Mouse (Mus musculus) E14TG2a.4 (cell line): Measurements from ENCODE around the gene Ptpa.

Source experiments
- CTCF ChIP-seq: conservative IDR thresholded peaks from 2 replicates; pipeline ENCODE4 v1.5.1; 2014; ENCODE audit warnings: low read length
- NANOG ChIP-seq: IDR thresholded peaks from 2 replicates; pipeline ENCODE4 v1.6.1; 2014; ENCODE audit warnings: borderline replicate concordance, low read length, mixed read lengths

DNA sequence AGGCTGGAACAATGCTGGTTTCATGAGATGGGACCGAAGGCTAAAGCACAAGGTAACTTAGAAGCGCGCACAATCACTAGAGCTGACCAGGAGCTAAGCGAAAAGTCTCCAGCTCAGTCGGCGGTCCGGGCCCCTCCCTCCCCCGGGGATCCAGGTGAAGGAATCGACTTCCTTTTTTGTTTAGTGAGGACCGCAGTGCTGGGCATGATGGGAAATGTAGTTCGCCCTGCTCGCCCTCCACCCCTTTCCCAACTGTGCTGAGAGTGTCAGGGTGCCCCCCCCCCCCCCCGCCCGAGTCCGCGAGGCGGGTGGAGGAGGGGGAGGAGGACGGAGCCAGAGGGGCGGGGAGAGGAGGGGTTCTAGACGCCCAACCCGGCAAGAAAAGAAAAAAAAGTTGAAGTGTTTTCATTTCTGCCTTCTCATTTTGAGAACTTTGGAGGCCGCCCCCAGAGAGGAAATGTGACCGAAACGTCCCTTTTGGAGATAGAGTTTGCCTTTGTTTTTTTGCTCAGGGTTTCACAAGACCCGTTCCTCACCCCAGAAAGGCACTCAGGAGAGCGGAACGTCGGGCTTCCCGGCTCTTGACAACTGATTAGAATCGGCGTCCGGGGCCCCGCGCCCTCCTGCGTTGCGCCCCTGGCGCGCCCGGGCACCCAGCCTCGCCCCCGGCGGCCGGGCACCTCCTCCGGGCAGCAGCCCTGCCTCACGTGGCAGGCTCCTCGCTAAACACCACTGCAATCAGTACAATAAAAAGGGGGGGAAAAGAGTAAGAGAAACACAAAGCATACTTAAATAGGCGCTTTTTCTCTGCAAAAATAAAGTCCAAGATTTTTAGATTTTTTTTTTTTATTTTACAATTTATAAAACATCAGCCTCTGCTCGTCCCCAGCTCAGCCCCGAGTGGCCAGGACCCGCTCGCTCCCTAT is 56.2 kb downstream of the Ptpa start:
- TF ChIP-seq CTCF (no peak), NANOG (no peak)
